In genomic region chr5:41871164-41871563, GRCm38 (mm10) we compare ENCODE assay signal across 11 mouse cellular contexts. TPM values are rescaled to one million over a fixed set of nuclear protein-coding genes. Genes with fewer than 3 reads are reported as not detected.
DNase-seq lines count a peak whose midpoint lies in the region; ATAC-seq lines count a peak whose summit lies in the region.
"Had no signal": no experiment of that assay in that cellular context is flagged by ENCODE, and none has a peak within 500 bp of the region (broad histone marks: within the 10 kb centered on the region; RNA-seq: fewer than 3 reads in every experiment).

No protein-coding gene starts in this region.

- H3K27ac ChIP-seq in forebrain, embryonic 16.5 days (ENCODE audit: low read length): 0 out of 2 replicates have a peak overlapping the region, but pooled peaks have one; percentile 50
- H3K27ac ChIP-seq: liver, embryonic 14.5 days; neural tube, embryonic 12.5 days had no signal

- H3K9me3 ChIP-seq in forebrain, embryonic 16.5 days (ENCODE audit: control insufficient read depth, low read length): no peaks in the 10 kb centered on the region; the same call in 1 of the 2 replicates
- H3K9me3 ChIP-seq: neural tube, embryonic 12.5 days had no signal

- intact Hi-C loops in heart, postnatal 10 days (cut with DNase I): no loop called here

- peak; percentile 18 to 23 for DNase-seq in heart, postnatal 10 days
- no peak for DNase-seq in heart, adult 9 months (ENCODE audit: low spot score in 2 of 2)
- DNase-seq in MN1 (ENCODE audit: low spot score): peak; percentile 18
- peak; percentile 60 for DNase-seq in brain, embryonic 18.5 days (ENCODE audit: low read depth, low spot score)
- no peak for DNase-seq in liver
- no peak for DNase-seq in B cell, adult 2 months
- no peak for DNase-seq in spleen, adult 12 weeks (ENCODE audit: low spot score)

- peak; percentile 80 for ATAC-seq in forebrain, embryonic 16.5 days
- ATAC-seq: inflammation-experienced regulatory T-cells, adult 6 months had no signal

- WGBS in forebrain, embryonic 16.5 days: 60% methylated on average over 2 of the region's 2 CpGs

- peaks cover 11% of the 10 kb centered on the region for H3K4me1 ChIP-seq in forebrain, embryonic 16.5 days (replicated peaks; ENCODE audit: control insufficient read depth, insufficient read depth, low read length)
- H3K4me1 ChIP-seq: neural tube, embryonic 12.5 days had no signal

- no peaks in the 10 kb centered on the region for H3K36me3 ChIP-seq in forebrain, embryonic 16.5 days (ENCODE audit: control insufficient read depth, insufficient read depth)
- H3K36me3 ChIP-seq: neural tube, embryonic 12.5 days had no signal

- H3K4me3 ChIP-seq in forebrain, embryonic 16.5 days (replicated peaks; ENCODE audit: low read length): no peak overlapping the region
- H3K4me3 ChIP-seq: neural tube, embryonic 12.5 days had no signal

- H3K9ac ChIP-seq in forebrain, embryonic 16.5 days (replicated peaks; ENCODE audit: low read depth, low read length): no peak overlapping the region
- H3K9ac ChIP-seq: liver, embryonic 14.5 days; neural tube, embryonic 12.5 days had no signal

- no peaks in the 10 kb centered on the region for H3K27me3 ChIP-seq in forebrain, embryonic 16.5 days (replicated peaks; ENCODE audit: control insufficient read depth, insufficient read depth, low read length)
- H3K27me3 ChIP-seq: neural tube, embryonic 12.5 days had no signal

- H3K4me2 ChIP-seq in forebrain, embryonic 16.5 days (ENCODE audit: low read length): no peak overlapping the region
- H3K4me2 ChIP-seq: neural tube, embryonic 12.5 days had no signal

RNA-seq across cellular contexts. Expression of gene Bod1l, which starts 27.0 kb away (rescaled TPM):
- 10 to 100 TPM; 16.7 to 19.6 TPM for total RNA-seq in heart, postnatal 10 days (2021)
- polyA plus RNA-seq in forebrain, embryonic 16.5 days (2015; fragmentation: Nextera tagmentation; extraction: Ambion mirVana): 28.4 and 30.2 TPM in 2 replicates

Comparison
In these comparisons a context has a peak if more than half of its experiments do, and no peak if none do; other contexts are left out.
1. DNase-seq: peak in heart, postnatal 10 days (2 of 2), MN1 (single experiment) and brain, embryonic 18.5 days (single experiment); none in heart, adult 9 months (0 of 2), liver (single experiment), B cell, adult 2 months (0 of 2) and spleen, adult 12 weeks (single experiment).